Mouse (Mus musculus) stomach, embryonic 15.5 days (tissue): ENCODE data around the gene Snip1. TPM values are rescaled to one million over a fixed set of nuclear protein-coding genes. Genes with fewer than 3 reads are reported as not detected.

Experiments
- ATAC-seq: fragments of 200-750 bp; cut with Nextera tagmentation; 2 replicates; pipeline ENCODE4 v1.8.0; 2017; ENCODE audit warnings: low read depth, moderate number of reproducible peaks, moderate TSS enrichment; ENCODE audit not compliant: insufficient read depth, low FRiP score
- H3K27ac ChIP-seq: fragments of 300-500 bp; sonication (generic); 2 replicates; pipeline ENCODE4 v1.5.1; 2015; ENCODE audit warnings: mild to moderate bottlenecking, inconsistent platforms
- H3K27me3 ChIP-seq: fragments of 300-500 bp; sonication (generic); replicated peaks from 2 replicates; pipeline ENCODE4 v1.6.1; 2015; ENCODE audit warnings: inconsistent platforms
- H3K36me3 ChIP-seq: fragments of 300-500 bp; sonication (generic); 2 replicates; pipeline ENCODE4 v1.6.1; 2015; ENCODE audit warnings: inconsistent platforms
- H3K4me1 ChIP-seq: fragments of 300-500 bp; sonication (generic); 2 replicates; pipeline ENCODE4 v1.6.1; 2015; ENCODE audit warnings: inconsistent platforms
- H3K4me2 ChIP-seq: fragments of 300-500 bp; sonication (generic); 2 replicates; pipeline ENCODE4 v1.6.1; 2015; ENCODE audit warnings: mild to moderate bottlenecking, inconsistent platforms
- H3K4me3 ChIP-seq: fragments of 300-500 bp; sonication (generic); replicated peaks from 2 replicates; pipeline ENCODE4 v1.5.1; 2015; ENCODE audit warnings: inconsistent platforms
- H3K9ac ChIP-seq: fragments of 300-500 bp; sonication (generic); 2 replicates; pipeline ENCODE4 v1.6.1; 2015; ENCODE audit warnings: inconsistent platforms
- H3K9me3 ChIP-seq: fragments of 300-500 bp; sonication (generic); 2 replicates; pipeline ENCODE4 v1.6.1; 2016; ENCODE audit warnings: inconsistent platforms
- WGBS: fragments of 180-500 bp; shearing (Covaris S2); methylation state at CpG from one replicate; pipeline ENCODE4 v1.1.7; 2015; 5-methylcytosine and 5-hydroxymethylcytosine counted together
- polyA plus RNA-seq: library from polyadenylated mRNA; unstranded; fragments of >200 nt; fragmentation: Nextera tagmentation; extraction: Ambion mirVana; gene quantifications from 2 replicates; pipeline ENCODE4 v1.2.1, GENCODE M21; 2015

The Snip1 gene
- polyA plus RNA-seq, result 26.3 and 27.5 TPM in 2 replicates

DNA sequence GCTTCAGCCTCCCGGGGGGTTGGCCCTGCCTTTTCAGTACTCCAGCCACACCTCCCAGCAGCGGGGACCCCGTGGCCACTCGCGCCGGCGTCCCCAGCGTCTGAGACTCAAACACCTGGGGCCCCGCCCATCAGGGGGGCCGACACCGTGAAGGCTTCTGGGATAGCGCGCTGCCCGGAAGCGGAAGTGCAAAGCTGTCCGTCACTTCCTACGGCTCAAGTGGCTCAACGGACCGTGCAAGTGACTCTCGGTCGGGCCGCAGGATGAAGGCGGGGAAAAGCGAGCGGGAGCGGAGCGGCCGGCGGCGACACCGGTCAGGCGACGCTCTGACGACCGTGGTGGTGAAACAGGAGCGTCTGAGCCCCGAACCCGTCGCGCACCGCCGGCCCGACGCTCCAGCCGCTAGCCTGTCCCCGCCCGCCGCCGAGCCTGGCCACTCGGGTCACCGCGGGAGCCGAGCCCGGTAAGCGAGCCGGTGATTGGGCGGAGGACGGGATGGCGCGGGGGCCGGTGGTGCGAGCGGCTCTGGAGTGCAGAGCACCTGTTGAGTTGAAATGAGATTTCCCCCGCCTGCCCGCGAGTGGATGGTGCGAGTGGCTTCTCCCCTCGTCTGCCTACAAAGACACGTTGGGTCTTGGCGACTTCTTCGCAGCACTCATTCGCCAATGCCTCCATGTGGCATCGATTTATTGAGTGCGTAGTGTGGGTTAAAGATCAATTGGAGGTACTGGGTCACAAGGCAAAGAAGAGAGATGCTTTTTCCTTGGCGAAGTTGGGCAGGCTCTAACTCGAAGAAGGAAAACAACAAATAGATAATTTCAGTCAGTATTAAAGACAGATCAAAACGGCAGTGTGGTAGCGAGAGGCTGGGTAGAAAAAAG, at the start of gene Snip1:
Snip1 (plus strand) TSS at position 183 of the 881 bp plus-strand sequence.
- peak; percentile 93 for ATAC-seq
- Histone ChIP-seq H3K36me3 (peaks cover 21% of the 10 kb centered on the region), H3K9ac (peak within 1 kb of the TSS; percentile 96), H3K4me3 (peak within 1 kb of the TSS; percentile 85), H3K4me1 (peaks cover 14% of the 10 kb centered on the region), H3K9me3 (no peaks in the 10 kb centered on the region), H3K27ac (peak within 1 kb of the TSS; percentile 72), H3K27me3 (no peaks in the 10 kb centered on the region), H3K4me2 (peak within 1 kb of the TSS; percentile 91)
- WGBS, result under 1% methylated on average over 78 of the region's 78 CpGs

- ATAC-seq, result no peak
- no peaks in the 10 kb centered on the region for H3K36me3 ChIP-seq
- H3K27ac ChIP-seq, result no peak overlapping the region
- 67% methylated on average over 11 of the region's 11 CpGs for WGBS
- H3K27me3 ChIP-seq, result no peaks in the 10 kb centered on the region
- no peak overlapping the region for H3K9ac ChIP-seq
- H3K9me3 ChIP-seq, result no peaks in the 10 kb centered on the region
- no peak overlapping the region for H3K4me3 ChIP-seq
- H3K4me2 ChIP-seq, result no peak overlapping the region
- H3K4me1 ChIP-seq, result no peaks in the 10 kb centered on the region
Observed at GRCm38 (mm10) chr4:125017431-125017830, 49.0 kb upstream of the Snip1 start.

DNA sequence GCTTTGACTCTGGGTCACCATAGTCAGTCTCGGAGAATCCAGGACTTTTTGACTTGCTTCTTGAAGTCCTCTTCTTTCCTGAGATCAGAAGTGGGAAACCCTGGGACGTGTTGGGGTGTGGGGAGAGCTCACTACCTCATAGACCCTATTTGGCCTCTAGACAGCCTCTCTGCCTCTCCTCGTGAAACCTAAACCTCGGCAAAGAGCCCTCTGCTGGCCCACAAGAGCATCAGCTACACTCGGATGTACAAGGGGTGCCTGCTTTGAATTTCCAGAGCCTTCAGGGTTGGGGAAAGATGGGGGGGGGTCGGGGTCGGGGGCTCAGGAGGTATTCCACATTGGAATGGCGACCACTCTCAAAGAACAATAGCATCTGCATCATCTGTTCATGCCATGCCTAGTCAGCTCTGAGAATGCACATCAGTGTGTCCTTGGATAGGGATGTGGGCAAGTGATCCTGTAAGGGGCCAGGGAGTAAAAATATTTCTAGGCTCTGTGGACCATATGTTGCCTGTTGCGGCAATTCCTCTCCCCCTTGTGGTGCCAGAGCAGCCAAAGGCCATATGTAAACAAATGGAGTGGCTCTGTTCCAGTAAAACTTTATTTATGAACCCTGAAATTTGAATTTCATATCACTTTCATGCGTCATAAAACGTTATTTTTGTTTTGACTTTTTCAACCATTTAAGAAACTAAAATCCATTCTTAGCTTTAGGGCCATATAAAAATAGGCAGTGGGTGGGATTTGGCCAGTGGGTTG, 45.5 kb upstream of the Snip1 start:
- no peak for ATAC-seq
- no peak overlapping the region for H3K4me2 ChIP-seq

DNA sequence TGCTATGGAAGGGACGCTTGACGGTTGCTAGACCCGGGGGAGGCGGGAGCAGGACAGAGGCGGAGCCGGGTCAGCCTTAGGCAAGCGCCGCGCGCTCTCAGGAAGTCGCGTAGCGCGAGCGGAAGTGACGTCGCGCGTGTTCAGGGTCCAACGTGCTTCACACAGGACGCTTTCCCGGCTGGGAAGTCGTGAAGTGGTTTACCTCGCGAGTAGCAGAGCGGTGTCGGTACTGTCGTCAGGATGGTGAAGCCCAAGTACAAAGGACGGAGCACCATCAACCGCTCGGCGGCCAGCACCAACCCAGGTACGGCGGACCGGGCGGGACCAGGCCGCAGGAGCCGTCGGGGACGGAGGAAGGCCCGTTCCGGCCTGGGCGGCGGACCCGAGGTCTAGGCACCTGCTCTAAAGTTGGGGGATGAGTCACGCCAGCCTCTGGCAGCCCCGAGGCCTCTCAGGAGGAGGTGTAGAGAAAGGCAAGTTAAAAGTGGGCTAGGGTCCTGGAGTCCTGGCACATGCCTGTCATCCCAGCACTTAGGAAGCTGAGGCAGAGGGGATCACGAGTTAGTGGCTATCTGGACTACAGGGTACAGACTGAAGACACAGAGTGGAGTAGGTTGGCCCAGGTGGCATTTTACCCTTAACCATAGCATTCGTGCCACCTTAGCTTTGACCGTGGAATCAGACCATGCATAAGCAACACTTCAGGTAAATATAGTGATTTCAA, 36.4 kb upstream of the Snip1 start:
- Histone ChIP-seq H3K9me3 (no peaks in the 10 kb centered on the region), H3K9ac (peak overlapping the region; percentile 73), H3K27ac (peak overlapping the region; percentile 46), H3K27me3 (no peaks in the 10 kb centered on the region), H3K4me2 (peak overlapping the region; percentile 84), H3K36me3 (0 out of 2 replicates have a peak, but pooled peaks cover 4% of the 10 kb centered on the region), H3K4me3 (peak overlapping the region; percentile 82), H3K4me1 (no peaks in the 10 kb centered on the region)
- WGBS, result under 1% methylated on average over 50 of the region's 50 CpGs
- ATAC-seq, result peak; percentile 98

More for the DNA sequence above, 45.5 kb upstream of the Snip1 start:
- Histone ChIP-seq H3K27ac (no peak overlapping the region), H3K4me3 (no peak overlapping the region), H3K27me3 (no peaks in the 10 kb centered on the region), H3K9me3 (no peaks in the 10 kb centered on the region), H3K36me3 (no peaks in the 10 kb centered on the region), H3K9ac (no peak overlapping the region), H3K4me1 (no peaks in the 10 kb centered on the region)
- 25% methylated on average over 11 of the region's 11 CpGs for WGBS

GRCm38 (mm10) chr4:125034341-125034740, 32.1 kb upstream of the Snip1 start:
- H3K4me1 ChIP-seq, result no peaks in the 10 kb centered on the region
- H3K27ac ChIP-seq, result no peak overlapping the region
- H3K9ac ChIP-seq, result no peak overlapping the region
- H3K27me3 ChIP-seq, result no peaks in the 10 kb centered on the region
- no peaks in the 10 kb centered on the region for H3K9me3 ChIP-seq
- H3K36me3 ChIP-seq, result 0 out of 2 replicates have a peak, but pooled peaks cover 14% of the 10 kb centered on the region
- WGBS, result 92% methylated on average over 4 of the region's 4 CpGs
- no peak overlapping the region for H3K4me3 ChIP-seq
- no peak overlapping the region for H3K4me2 ChIP-seq
- ATAC-seq, result no peak

- no peak overlapping the region for H3K9ac ChIP-seq
- peaks cover 51% of the 10 kb centered on the region for H3K36me3 ChIP-seq
- no peak overlapping the region for H3K4me3 ChIP-seq
- no peak overlapping the region for H3K4me2 ChIP-seq
- no peaks in the 10 kb centered on the region for H3K9me3 ChIP-seq
- no peaks in the 10 kb centered on the region for H3K4me1 ChIP-seq
- 90% methylated on average over 7 of the region's 7 CpGs for WGBS
- no peak for ATAC-seq
- no peaks in the 10 kb centered on the region for H3K27me3 ChIP-seq
- H3K27ac ChIP-seq, result no peak overlapping the region
Observed at GRCm38 (mm10) chr4:125044454-125044853, 22.0 kb upstream of the Snip1 start.

DNA sequence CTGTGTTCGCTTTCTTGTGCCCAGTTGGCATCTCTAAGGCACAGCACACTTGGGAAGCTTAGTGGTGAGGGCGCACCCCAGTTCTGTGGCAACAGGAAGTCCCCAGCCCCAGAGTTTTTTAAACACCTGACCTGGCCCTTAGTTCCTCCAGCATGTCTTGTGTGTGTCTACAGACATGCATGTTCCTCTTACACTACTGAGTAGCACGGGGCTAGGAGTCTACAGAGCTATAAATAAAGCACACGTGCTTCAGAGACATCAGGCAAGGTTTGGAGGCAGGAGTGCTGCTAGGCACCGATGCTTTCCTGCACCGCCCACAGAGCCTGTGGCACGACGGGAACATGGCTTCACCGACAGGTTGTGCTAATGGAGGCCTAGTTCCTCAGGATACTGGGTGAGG, 11.1 kb upstream of the Snip1 start:
- H3K4me2 ChIP-seq, result no peak overlapping the region
- peaks cover 41% of the 10 kb centered on the region for H3K36me3 ChIP-seq
- H3K9me3 ChIP-seq, result no peaks in the 10 kb centered on the region
- ATAC-seq, result no peak
- no peak overlapping the region for H3K4me3 ChIP-seq
- H3K27me3 ChIP-seq, result no peaks in the 10 kb centered on the region
- no peak overlapping the region for H3K9ac ChIP-seq
- H3K27ac ChIP-seq, result no peak overlapping the region
- 85% methylated on average over 9 of the region's 9 CpGs for WGBS
- H3K4me1 ChIP-seq, result 0 out of 2 replicates have a peak, but pooled peaks cover 3% of the 10 kb centered on the region

DNA sequence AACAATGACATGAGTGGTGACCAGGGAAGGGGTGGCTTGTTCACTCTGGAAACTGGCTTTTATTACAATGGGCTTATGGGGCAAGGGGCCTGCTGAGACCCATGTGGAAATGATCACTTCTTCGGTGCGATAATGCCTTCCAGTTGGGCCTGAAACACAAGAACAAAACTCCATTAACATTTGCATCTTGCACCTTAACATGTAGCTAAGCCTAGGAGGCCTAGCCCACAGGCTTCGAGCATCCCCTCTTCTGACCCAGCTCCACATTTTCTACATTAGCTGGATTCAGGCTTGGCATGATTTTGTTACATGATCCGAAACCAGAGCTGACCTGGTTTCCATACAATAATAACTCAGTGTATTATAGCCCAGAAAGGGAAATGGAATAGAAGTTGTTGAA, 10.0 kb upstream of the Snip1 start:
- Histone ChIP-seq H3K4me2 (no peak overlapping the region), H3K27me3 (no peaks in the 10 kb centered on the region), H3K36me3 (peaks cover 36% of the 10 kb centered on the region), H3K9me3 (no peaks in the 10 kb centered on the region), H3K4me1 (0 out of 2 replicates have a peak, but pooled peaks cover 3% of the 10 kb centered on the region), H3K27ac (no peak overlapping the region), H3K4me3 (no peak overlapping the region), H3K9ac (no peak overlapping the region)
- 85% methylated on average over 4 of the region's 4 CpGs for WGBS
- no peak for ATAC-seq

DNA sequence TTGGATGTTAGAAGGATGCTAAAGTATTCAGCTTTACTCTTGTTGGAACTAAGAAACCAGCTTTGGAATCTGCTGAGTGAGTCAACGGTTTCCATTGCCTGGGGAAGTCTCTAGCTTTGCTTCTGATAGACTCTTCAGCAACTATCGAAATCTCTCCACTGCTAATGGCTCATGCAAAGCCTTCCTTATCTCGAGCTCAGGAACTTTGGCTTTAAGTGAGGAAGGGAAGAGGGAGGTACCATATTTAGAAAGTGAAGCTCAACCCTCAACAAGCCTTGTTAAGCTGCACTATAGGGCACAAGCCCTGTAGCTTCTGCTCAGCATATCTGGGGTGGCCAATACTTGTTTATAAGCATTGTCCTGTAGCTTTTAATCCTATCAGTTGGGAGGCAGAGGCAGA, 9.2 kb upstream of the Snip1 start:
- WGBS, result 42% methylated on average over 3 of the region's 3 CpGs
- no peak overlapping the region for H3K4me2 ChIP-seq
- ATAC-seq, result no peak

GRCm38 (mm10) chr4:125058033-125058432, 8.4 kb upstream of the Snip1 start:
- H3K4me1 ChIP-seq, result 0 out of 2 replicates have a peak, but pooled peaks cover 3% of the 10 kb centered on the region
- H3K4me2 ChIP-seq, result no peak overlapping the region
- no peak overlapping the region for H3K4me3 ChIP-seq
- H3K9ac ChIP-seq, result no peak overlapping the region
- no peak for ATAC-seq
- no peak overlapping the region for H3K27ac ChIP-seq
- H3K9me3 ChIP-seq, result no peaks in the 10 kb centered on the region
- H3K36me3 ChIP-seq, result peaks cover 27% of the 10 kb centered on the region
- no peaks in the 10 kb centered on the region for H3K27me3 ChIP-seq
- 55% methylated on average over 5 of the region's 5 CpGs for WGBS

More for the DNA sequence above, 9.2 kb upstream of the Snip1 start:
- Histone ChIP-seq H3K4me3 (no peak overlapping the region), H3K27ac (no peak overlapping the region), H3K9me3 (no peaks in the 10 kb centered on the region), H3K36me3 (peaks cover 32% of the 10 kb centered on the region), H3K27me3 (no peaks in the 10 kb centered on the region), H3K9ac (no peak overlapping the region), H3K4me1 (0 out of 2 replicates have a peak, but pooled peaks cover 3% of the 10 kb centered on the region)

DNA sequence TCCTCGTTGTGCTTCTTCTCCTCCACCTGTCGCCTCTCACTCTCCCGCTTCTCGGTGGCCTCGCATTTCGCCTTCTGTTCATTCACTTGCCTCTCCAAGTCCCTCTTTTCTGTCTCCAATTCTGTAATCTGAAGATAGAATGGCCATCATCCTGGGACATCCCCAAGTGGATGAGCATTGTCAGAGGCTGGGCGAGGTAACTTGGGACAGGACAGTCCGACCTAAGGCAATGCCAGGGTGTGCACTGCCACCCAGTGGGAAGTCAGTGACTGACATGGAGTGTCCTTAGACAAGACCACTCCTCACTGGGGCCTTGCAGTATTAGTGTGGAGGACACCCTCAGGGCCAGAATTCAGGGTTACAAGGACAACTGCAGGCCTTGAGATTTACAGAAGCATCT, 7.4 kb upstream of the Snip1 start:
- no peaks in the 10 kb centered on the region for H3K9me3 ChIP-seq
- no peak overlapping the region for H3K9ac ChIP-seq
- H3K4me3 ChIP-seq, result no peak overlapping the region; the same call in 1 of the 2 replicates
- no peaks in the 10 kb centered on the region for H3K27me3 ChIP-seq
- 0 out of 2 replicates have a peak, but pooled peaks cover 3% of the 10 kb centered on the region for H3K4me1 ChIP-seq
- WGBS, result 2% methylated on average over 8 of the region's 8 CpGs
- peak overlapping the region; percentile 48 for H3K4me2 ChIP-seq
- no peak; the same call in 1 of the 2 replicates for ATAC-seq
- peaks cover 18% of the 10 kb centered on the region for H3K36me3 ChIP-seq
- no peak overlapping the region for H3K27ac ChIP-seq
